Mouse (Mus musculus) MEL (cell line): ENCODE results near the gene Kcnd3. TPM values are rescaled to one million over a fixed set of nuclear protein-coding genes. Genes with fewer than 3 reads are reported as not detected.

ENCODE experiments used
- DNase-seq: peaks from one replicate; pipeline ENCODE4 v3.0.0; 2011; ENCODE audit warnings: low read depth, low spot score
- H3K27ac ChIP-seq: 2 replicates; pipeline ENCODE4 v1.5.1; 2012; ENCODE audit warnings: low read depth, mild to moderate bottlenecking, control low read depth, low read length, moderate library complexity; ENCODE audit not compliant: control insufficient read depth
- H3K27me3 ChIP-seq, 2 experiments: fragments of 150-350 bp in 1 of 2; sonication (generic) in 1 of 2; 2 replicates each; pipeline ENCODE4 v1.6.1; 2012; ENCODE audit warnings: low read length in 2 of 2, mild to moderate bottlenecking in 2 of 2, improper control_type of control experiment in 1 of 2, moderate library complexity in 1 of 2; ENCODE audit not compliant: insufficient read depth in 2 of 2, control insufficient read depth in 1 of 2
- H3K36me3 ChIP-seq, 2 experiments: 2 replicates each; pipeline ENCODE4 v1.6.1; 2012 to 2014; ENCODE audit warnings: low read length in 2 of 2, improper control_type of control experiment in 1 of 2, inconsistent platforms in 1 of 2, mild to moderate bottlenecking in 1 of 2; ENCODE audit not compliant: insufficient read depth in 2 of 2, control insufficient read depth in 1 of 2
- H3K4me1 ChIP-seq, 2 experiments: fragments of 150-350 bp in 1 of 2; sonication (generic) in 1 of 2; 2 replicates each; pipeline ENCODE4 v1.6.1; 2012; ENCODE audit warnings: low read length in 2 of 2, improper control_type of control experiment in 1 of 2, mild to moderate bottlenecking in 1 of 2; ENCODE audit not compliant: insufficient read depth in 2 of 2, control insufficient read depth in 1 of 2
- H3K4me3 ChIP-seq, 2 experiments: fragments of 150-350 bp in 1 of 2; sonication (generic) in 1 of 2; 2 replicates each; pipeline ENCODE4 v1.5.1; 2012; ENCODE audit warnings: low read depth in 2 of 2, low read length in 2 of 2, mild to moderate bottlenecking in 2 of 2, moderate library complexity in 2 of 2, control low read depth in 1 of 2, improper control_type of control experiment in 1 of 2; ENCODE audit not compliant: control insufficient read depth in 1 of 2, insufficient read depth in 1 of 2
- H3K79me2 ChIP-seq: 2 replicates; pipeline ENCODE4 v1.6.1; 2012; ENCODE audit warnings: mild to moderate bottlenecking, low read length, moderate library complexity; ENCODE audit not compliant: control insufficient read depth, poor library complexity, insufficient read depth
- H3K9ac ChIP-seq: 2 replicates; pipeline ENCODE4 v1.6.1; 2012; ENCODE audit warnings: low read depth, mild to moderate bottlenecking, control low read depth, low read length, moderate library complexity; ENCODE audit not compliant: control insufficient read depth, poor library complexity, severe bottlenecking
- H3K9me3 ChIP-seq: fragments of 150-350 bp; sonication (generic); replicated peaks from 2 replicates; pipeline ENCODE4 v1.6.1; 2012; ENCODE audit warnings: mild to moderate bottlenecking, low read length, improper control_type of control experiment, moderate library complexity; ENCODE audit not compliant: insufficient read depth
- BHLHE40 ChIP-seq: IDR thresholded peaks from 2 replicates; pipeline ENCODE4 v1.6.1; 2012; ENCODE audit warnings: low read depth, mild to moderate bottlenecking, inconsistent platforms, low read length, improper control_type of control experiment, borderline replicate concordance
- CHD2 ChIP-seq: IDR thresholded peaks from 2 replicates; pipeline ENCODE4 v1.6.1; 2011; ENCODE audit warnings: low read length, improper control_type of control experiment
- CTCF ChIP-seq, 3 experiments: IDR thresholded peaks in 2 of 3; conservative IDR thresholded peaks in 1 of 3; 2 replicates each; pipeline ENCODE4 v1.5.1; 2011 to 2012; ENCODE audit warnings: low read length in 3 of 3, low read depth in 2 of 3, mild to moderate bottlenecking in 2 of 3, improper control_type of control experiment in 1 of 3, inconsistent platforms in 1 of 3, mixed read lengths in 1 of 3, moderate library complexity in 1 of 3; ENCODE audit not compliant: control insufficient read depth in 1 of 3, insufficient read depth in 1 of 3, poor library complexity in 1 of 3, severe bottlenecking in 1 of 3
- E2F4 ChIP-seq: IDR thresholded peaks from 2 replicates; pipeline ENCODE4 v1.6.1; 2011; ENCODE audit warnings: low read depth, low read length, improper control_type of control experiment, borderline replicate concordance
- ELF1 ChIP-seq: IDR thresholded peaks from 2 replicates; pipeline ENCODE4 v1.6.1; 2014; ENCODE audit warnings: low read depth, mild to moderate bottlenecking, inconsistent platforms, low read length, improper control_type of control experiment, moderate library complexity
- EP300 ChIP-seq, 2 experiments: IDR thresholded peaks; 2 replicates each; pipeline ENCODE4 v1.6.1; 2011; ENCODE audit warnings: improper control_type of control experiment in 2 of 2, low read length in 2 of 2, low read depth in 1 of 2, mild to moderate bottlenecking in 1 of 2
- GABPA ChIP-seq: IDR thresholded peaks from 2 replicates; pipeline ENCODE4 v1.6.1; 2012; ENCODE audit warnings: low read depth, mild to moderate bottlenecking, inconsistent platforms, low read length, improper control_type of control experiment, moderate library complexity
- HCFC1 ChIP-seq: IDR thresholded peaks from 2 replicates; pipeline ENCODE4 v1.6.1; 2012; ENCODE audit warnings: low read depth, mild to moderate bottlenecking, inconsistent platforms, low read length, improper control_type of control experiment, moderate library complexity
- JUND ChIP-seq: IDR thresholded peaks from 2 replicates; pipeline ENCODE4 v1.6.1; 2011; ENCODE audit warnings: low read depth, mild to moderate bottlenecking, improper control_type of control experiment, low read length
- KAT2A ChIP-seq: conservative IDR thresholded peaks from 2 replicates; pipeline ENCODE4 v1.6.1; 2012; ENCODE audit warnings: low read depth, low read length, improper control_type of control experiment, inconsistent platforms
- MAFK ChIP-seq: IDR thresholded peaks from 2 replicates; pipeline ENCODE4 v1.6.1; 2011; ENCODE audit warnings: low read depth, mild to moderate bottlenecking, low read length, improper control_type of control experiment, borderline replicate concordance
- MYC ChIP-seq: IDR thresholded peaks from 2 replicates; pipeline ENCODE4 v1.6.1; 2011; ENCODE audit warnings: low read depth, mild to moderate bottlenecking, low read length, improper control_type of control experiment, moderate library complexity
- NELFE ChIP-seq: IDR thresholded peaks from 2 replicates; pipeline ENCODE4 v1.6.1; 2011; ENCODE audit warnings: low read depth, low read length, improper control_type of control experiment
- POLR2A ChIP-seq, 2 experiments: IDR thresholded peaks; 2 replicates each; pipeline ENCODE4 v1.6.1; 2011 to 2012; ENCODE audit warnings: low read length in 2 of 2, mild to moderate bottlenecking in 2 of 2, control low read depth in 1 of 2, improper control_type of control experiment in 1 of 2, low read depth in 1 of 2, moderate library complexity in 1 of 2; ENCODE audit not compliant: control insufficient read depth in 1 of 2, insufficient read depth in 1 of 2, poor library complexity in 1 of 2
- POLR2AphosphoS5 ChIP-seq: IDR thresholded peaks from 2 replicates; pipeline ENCODE4 v1.6.1; 2012; ENCODE audit warnings: low read depth, borderline replicate concordance, mild to moderate bottlenecking, inconsistent platforms, low read length, moderate library complexity, mixed read lengths
- RAD21 ChIP-seq: IDR thresholded peaks from 2 replicates; pipeline ENCODE4 v1.6.1; 2011; ENCODE audit warnings: mild to moderate bottlenecking, low read depth, low read length, improper control_type of control experiment
- RCOR1 ChIP-seq: IDR thresholded peaks from 2 replicates; pipeline ENCODE4 v1.6.1; 2012; ENCODE audit warnings: low read depth, mild to moderate bottlenecking, inconsistent platforms, low read length, improper control_type of control experiment
- SMC3 ChIP-seq: IDR thresholded peaks from 2 replicates; pipeline ENCODE4 v1.6.1; 2011; ENCODE audit warnings: low read depth, low read length, improper control_type of control experiment
- TAL1 ChIP-seq: IDR thresholded peaks from 2 replicates; pipeline ENCODE4 v1.6.1; 2012; ENCODE audit warnings: mild to moderate bottlenecking, inconsistent platforms, low read length, moderate library complexity, mixed read lengths
- TBP ChIP-seq: IDR thresholded peaks from 2 replicates; pipeline ENCODE4 v1.8.0; 2011; ENCODE audit warnings: low read depth, low read length, improper control_type of control experiment
- TCF12 ChIP-seq: IDR thresholded peaks from 2 replicates; pipeline ENCODE4 v1.6.1; 2014; ENCODE audit warnings: low read depth, mild to moderate bottlenecking, inconsistent platforms, low read length, improper control_type of control experiment, moderate library complexity
- UBTF ChIP-seq: IDR thresholded peaks from 2 replicates; pipeline ENCODE4 v1.6.1; 2012; ENCODE audit warnings: low read depth, mild to moderate bottlenecking, inconsistent platforms, low read length, improper control_type of control experiment, moderate library complexity, borderline replicate concordance; ENCODE audit not compliant: insufficient read depth
- USF1 ChIP-seq: IDR thresholded peaks from 2 replicates; pipeline ENCODE4 v1.6.1; 2014; ENCODE audit warnings: low read depth, mild to moderate bottlenecking, inconsistent platforms, low read length, improper control_type of control experiment, moderate library complexity
- ZC3H11A ChIP-seq: IDR thresholded peaks from 2 replicates; pipeline ENCODE4 v1.6.1; 2012; ENCODE audit warnings: low read depth, mild to moderate bottlenecking, inconsistent platforms, low read length, improper control_type of control experiment
- ZNF384 ChIP-seq: IDR thresholded peaks from 2 replicates; pipeline ENCODE4 v1.6.1; 2012; ENCODE audit warnings: low read depth, mild to moderate bottlenecking, inconsistent platforms, low read length, improper control_type of control experiment
- polyA plus RNA-seq, 2 experiments: library from polyadenylated mRNA; stranded (reverse) in 1 of 2; unstranded in 1 of 2; fragments of >175 nt in 1 of 2; fragments of >200 nt in 1 of 2; gene quantifications; 2 replicates each; pipeline versions ENCODE4 v1.2.1 to v1.2.4; 2012; ENCODE audit warnings: low replicate concordance in 2 of 2, low read depth in 1 of 2; ENCODE audit not compliant: insufficient read length in 2 of 2, insufficient read depth in 1 of 2, missing spikeins in 1 of 2
- total RNA-seq: library from RNA; depleted of rRNA; stranded (reverse); fragments of 300-350 nt; gene quantifications from 2 replicates; pipeline ENCODE4 v1.2.3, GENCODE M21; 2012

The Kcnd3 gene
- total and polyA plus RNA-seq, 3 experiments: 0.01 TPM; not detected in 2

DNA sequence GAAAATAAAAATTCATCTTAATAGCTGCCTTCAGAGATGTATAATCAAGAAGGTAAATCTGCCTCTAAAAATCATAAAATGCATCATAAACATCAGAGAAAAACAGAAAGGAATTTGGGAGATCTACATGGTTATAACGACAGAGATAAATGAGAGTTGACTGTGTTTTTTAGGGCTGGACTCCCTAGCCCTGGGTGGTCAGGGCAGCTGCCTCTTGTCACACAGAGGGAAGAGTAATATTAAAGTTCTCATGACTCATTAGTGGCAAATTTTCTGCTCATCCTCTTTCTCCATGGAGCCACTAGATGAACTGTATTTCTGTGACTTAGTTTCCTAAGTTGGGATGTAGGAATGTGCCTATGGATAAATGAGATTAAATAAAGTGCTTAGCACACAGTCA is 48.9 kb downstream of the Kcnd3 start:
- H3K9ac ChIP-seq: no peak overlapping the region
- no peak overlapping the region for H3K27ac ChIP-seq
- no peaks in the 10 kb centered on the region for H3K27me3 ChIP-seq
- H3K9me3 ChIP-seq: no peaks in the 10 kb centered on the region
- no peak for DNase-seq
- H3K36me3 ChIP-seq: no peaks in the 10 kb centered on the region
- no peak for TF ChIP-seq TAL1
- no peak for TF ChIP-seq GABPA
- no peak for TF ChIP-seq SMC3
- TF ChIP-seq E2F4: no peak
- no peak for TF ChIP-seq MYC
- TF ChIP-seq USF1: no peak
- TF ChIP-seq TBP: no peak
- no peak for TF ChIP-seq EP300 (IDR thresholded peaks at IDR 0.05; ENCODE audit: low read depth in 1 of 2, low read length in 2 of 2)
- TF ChIP-seq UBTF: no peak
- no peak for TF ChIP-seq ZNF384
- TF ChIP-seq KAT2A: no peak
- no peak overlapping the region for H3K4me3 ChIP-seq
- H3K4me1 ChIP-seq: no peaks in the 10 kb centered on the region
- H3K79me2 ChIP-seq: no peaks in the 10 kb centered on the region

DNA sequence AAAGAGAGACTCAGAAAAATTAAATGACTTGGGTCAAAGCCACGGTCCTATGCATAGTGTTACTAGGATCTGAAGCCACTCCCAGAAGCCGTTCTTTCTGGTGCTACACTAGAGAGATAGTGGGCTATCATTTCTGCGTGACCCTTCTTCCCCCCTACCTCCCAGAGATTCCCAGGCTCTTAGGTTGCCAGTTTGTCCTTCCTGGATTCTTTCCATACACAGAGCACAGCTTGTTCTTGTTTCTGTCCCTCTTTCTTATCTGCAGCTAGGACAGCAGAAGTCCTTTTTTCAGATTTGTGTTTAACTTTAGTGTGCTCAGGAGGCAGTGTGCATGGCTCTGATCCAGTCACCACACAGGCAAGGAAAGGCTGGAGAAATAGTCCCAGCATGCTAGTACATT is 52.1 kb downstream of the Kcnd3 start:
- H3K9ac ChIP-seq: no peak overlapping the region
- H3K4me3 ChIP-seq: no peak overlapping the region
- H3K27me3 ChIP-seq: no peaks in the 10 kb centered on the region
- no peaks in the 10 kb centered on the region for H3K79me2 ChIP-seq
- H3K27ac ChIP-seq: no peak overlapping the region
- H3K4me1 ChIP-seq: no peaks in the 10 kb centered on the region
- DNase-seq: no peak
- H3K9me3 ChIP-seq: no peaks in the 10 kb centered on the region
- no peaks in the 10 kb centered on the region for H3K36me3 ChIP-seq
- TF ChIP-seq POLR2A (IDR thresholded peaks at IDR 0.05; ENCODE audit: control insufficient read depth in 1 of 2, insufficient read depth in 1 of 2, low read depth in 1 of 2, low read length in 2 of 2, poor library complexity in 1 of 2) (no peak), ZC3H11A (no peak), GABPA (no peak)

- DNase-seq: no peak
- Histone ChIP-seq H3K4me1 (no peaks in the 10 kb centered on the region), H3K36me3 (no peaks in the 10 kb centered on the region), H3K9ac (no peak overlapping the region), H3K27me3 (no peaks in the 10 kb centered on the region), H3K79me2 (no peaks in the 10 kb centered on the region), H3K9me3 (no peaks in the 10 kb centered on the region), H3K4me3 (no peak overlapping the region), H3K27ac (no peak overlapping the region)
- TF ChIP-seq BHLHE40 (no peak), KAT2A (no peak), NELFE (no peak), ELF1 (no peak), TCF12 (no peak), CHD2 (no peak), RAD21 (no peak), POLR2AphosphoS5 (no peak), HCFC1 (no peak), MAFK (no peak), JUND (no peak), RCOR1 (no peak), MYC (no peak), E2F4 (no peak), SMC3 (no peak), CTCF (IDR thresholded peaks at IDR 0.05 in 2 of 3, conservative IDR thresholded peaks at IDR 0.05 in 1 of 3; ENCODE audit: control insufficient read depth in 1 of 3, insufficient read depth in 1 of 3, low read depth in 2 of 3, low read length in 3 of 3, poor library complexity in 1 of 3, severe bottlenecking in 1 of 3) (no peak), UBTF (no peak)
Observed at GRCm38 (mm10) chr3:105505161-105505872, 53.2 kb downstream of the Kcnd3 start.
